Mouse (Mus musculus): ENCODE measurements around the gene Fam129c. TPM values are rescaled to one million over a fixed set of nuclear protein-coding genes. Genes with fewer than 3 reads are reported as not detected.

Gene Fam129c
- polyA plus RNA-seq, 1 experiment from 2014 or later = 6.3 TPM

GRCm38 (mm10) chr8:71594324-71594722 is 3.1 kb upstream of the Fam129c start:
- H3K4me2 ChIP-seq (ENCODE audit: low read length) = no peak overlapping the region
- H3K36me3 ChIP-seq (ENCODE audit: control insufficient read depth, insufficient read depth, low read length) = 0 out of 2 replicates have a peak, but pooled peaks cover 6% of the 10 kb centered on the region
- H3K27ac ChIP-seq (replicated peaks; ENCODE audit: low read depth, low read length) = no peak overlapping the region
- no peak overlapping the region for H3K9ac ChIP-seq (replicated peaks; ENCODE audit: low read length)
- DNase-seq = no peak
- 96% methylated on average over 4 of the region's 4 CpGs for WGBS
- ATAC-seq (ENCODE audit: low FRiP score, low TSS enrichment) = no peak
- H3K9me3 ChIP-seq (ENCODE audit: control insufficient read depth, low read length) = no peaks in the 10 kb centered on the region
- H3K4me3 ChIP-seq (replicated peaks; ENCODE audit: low read depth, low read length) = no peak overlapping the region
- H3K4me1 ChIP-seq (ENCODE audit: control insufficient read depth, insufficient read depth, low read length) = peaks cover 24% of the 10 kb centered on the region
- H3K27me3 ChIP-seq (ENCODE audit: control insufficient read depth, insufficient read depth, low read length) = no peaks in the 10 kb centered on the region

DNA sequence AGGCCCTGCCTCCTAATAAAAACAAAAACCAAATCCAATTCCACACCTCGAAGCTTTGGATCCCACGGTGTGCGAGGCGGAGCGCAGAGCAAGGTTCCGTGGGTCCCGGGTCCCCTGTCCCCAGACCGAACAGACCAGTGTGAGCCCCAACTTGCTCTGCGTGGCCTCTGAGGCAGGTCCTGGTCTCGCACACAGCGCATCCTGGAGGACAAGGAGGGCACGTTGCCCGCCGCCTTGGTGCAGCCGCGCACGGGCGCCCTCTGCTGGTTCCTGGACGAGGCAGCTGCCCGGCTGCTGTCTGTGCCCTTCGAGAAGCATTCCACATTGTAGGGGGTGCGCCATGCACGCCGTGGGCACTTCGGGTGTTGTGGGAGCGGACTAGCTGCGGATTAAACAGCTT is 1.6 kb upstream of the Fam129c start:
- H3K27ac ChIP-seq (replicated peaks; ENCODE audit: low read depth, low read length) = no peak overlapping the region
- no peak overlapping the region for H3K4me3 ChIP-seq (replicated peaks; ENCODE audit: low read depth, low read length)
- ATAC-seq (ENCODE audit: low FRiP score, low TSS enrichment) (no peak; the same call in 1 of the 2 replicates), DNase-seq (peak; percentile 92)
- H3K27me3 ChIP-seq (ENCODE audit: control insufficient read depth, insufficient read depth, low read length) = peaks cover 5% of the 10 kb centered on the region; the same call in 1 of the 2 replicates
- 6% methylated on average over 27 of the region's 27 CpGs for WGBS
- peaks cover 11% of the 10 kb centered on the region; the same call in 1 of the 2 replicates for H3K36me3 ChIP-seq (ENCODE audit: control insufficient read depth, insufficient read depth, low read length)
- H3K9ac ChIP-seq (replicated peaks; ENCODE audit: low read length) = peak overlapping the region; percentile 12; the same call in 1 of the 2 replicates
- H3K4me2 ChIP-seq (ENCODE audit: low read length) = peak overlapping the region; percentile 19; the same call in 1 of the 2 replicates
- peaks cover 20% of the 10 kb centered on the region for H3K4me1 ChIP-seq (ENCODE audit: control insufficient read depth, insufficient read depth, low read length)
- no peaks in the 10 kb centered on the region for H3K9me3 ChIP-seq (ENCODE audit: control insufficient read depth, low read length)

DNA sequence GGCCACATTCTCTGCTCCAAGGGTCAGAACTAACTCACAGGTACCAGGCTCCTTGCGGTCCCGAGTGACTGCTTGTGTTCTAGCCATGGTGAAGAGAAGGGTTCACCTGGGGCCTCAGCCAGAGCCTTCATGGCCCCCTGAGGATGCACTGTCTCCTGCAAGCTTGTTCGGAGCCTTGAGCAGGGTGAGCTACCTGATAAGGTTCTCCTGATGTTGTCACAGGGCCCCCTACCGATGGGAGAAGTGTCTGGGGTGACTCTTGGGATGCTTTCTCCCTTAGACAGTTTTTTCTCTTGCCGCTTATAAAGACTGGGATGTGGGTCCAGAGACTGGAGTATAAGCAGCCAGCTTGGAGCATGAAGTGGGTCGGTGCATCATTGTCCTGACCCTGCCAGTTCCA is 1.1 kb upstream of the Fam129c start:
- Histone ChIP-seq H3K9ac (replicated peaks; ENCODE audit: low read length) (peak overlapping the region; percentile 12; the same call in 1 of the 2 replicates), H3K9me3 (ENCODE audit: control insufficient read depth, low read length) (no peaks in the 10 kb centered on the region), H3K27me3 (ENCODE audit: control insufficient read depth, insufficient read depth, low read length) (peaks cover 8% of the 10 kb centered on the region), H3K27ac (replicated peaks; ENCODE audit: low read depth, low read length) (no peak overlapping the region), H3K4me1 (ENCODE audit: control insufficient read depth, insufficient read depth, low read length) (peaks cover 17% of the 10 kb centered on the region), H3K36me3 (ENCODE audit: control insufficient read depth, insufficient read depth, low read length) (peaks cover 11% of the 10 kb centered on the region; the same call in 1 of the 2 replicates), H3K4me2 (ENCODE audit: low read length) (peak overlapping the region; percentile 19; the same call in 1 of the 2 replicates), H3K4me3 (replicated peaks; ENCODE audit: low read depth, low read length) (no peak overlapping the region)
- WGBS = 58% methylated on average over 6 of the region's 6 CpGs
- ATAC-seq (ENCODE audit: low FRiP score, low TSS enrichment) (no peak), DNase-seq (no peak)

- Histone ChIP-seq H3K27me3 (ENCODE audit: control insufficient read depth, insufficient read depth, low read length) (peaks cover 12% of the 10 kb centered on the region), H3K36me3 (ENCODE audit: control insufficient read depth, insufficient read depth, low read length) (peaks cover 11% of the 10 kb centered on the region; the same call in 1 of the 2 replicates), H3K4me3 (replicated peaks; ENCODE audit: low read depth, low read length) (no peak overlapping the region), H3K9ac (replicated peaks; ENCODE audit: low read length) (0 out of 2 replicates have a peak overlapping the region, but pooled peaks have one; percentile 16), H3K4me2 (ENCODE audit: low read length) (no peak overlapping the region), H3K27ac (replicated peaks; ENCODE audit: low read depth, low read length) (no peak overlapping the region), H3K9me3 (ENCODE audit: control insufficient read depth, low read length) (no peaks in the 10 kb centered on the region), H3K4me1 (ENCODE audit: control insufficient read depth, insufficient read depth, low read length) (peaks cover 17% of the 10 kb centered on the region)
- no peak for DNase-seq
- WGBS = 81% methylated on average over 4 of the region's 4 CpGs
- ATAC-seq (ENCODE audit: low FRiP score, low TSS enrichment) = no peak
These were observed 650 bp upstream of the Fam129c start for GRCm38 (mm10) chr8:71596798-71597197.

DNA sequence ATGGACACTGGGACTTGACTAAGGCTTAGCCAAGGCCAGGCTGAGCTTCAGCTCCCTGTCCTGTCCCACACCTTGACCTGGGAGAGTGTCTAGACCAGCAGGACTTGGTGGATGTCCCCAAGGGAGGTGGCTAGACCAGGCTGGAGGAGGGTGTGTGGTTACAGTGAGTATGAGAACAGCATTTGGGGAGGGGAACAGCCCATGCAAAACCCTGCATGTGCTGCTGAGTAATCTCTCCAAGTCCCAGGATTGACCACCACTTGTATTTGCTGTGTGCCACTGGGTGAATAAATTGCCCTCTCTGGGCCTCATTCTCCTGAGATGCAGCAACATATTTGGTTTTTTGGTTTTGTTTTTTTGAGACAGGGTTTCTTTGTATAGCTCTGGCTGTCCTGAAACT is 927 bp downstream of the Fam129c start:
- no peaks in the 10 kb centered on the region for H3K9me3 ChIP-seq (ENCODE audit: control insufficient read depth, low read length)
- no peak overlapping the region for H3K9ac ChIP-seq (replicated peaks; ENCODE audit: low read length)
- H3K27me3 ChIP-seq (ENCODE audit: control insufficient read depth, insufficient read depth, low read length) = peaks cover 26% of the 10 kb centered on the region
- no peak overlapping the region for H3K27ac ChIP-seq (replicated peaks; ENCODE audit: low read depth, low read length)
- no peak overlapping the region for H3K4me2 ChIP-seq (ENCODE audit: low read length)
- DNase-seq = no peak
- peaks cover 11% of the 10 kb centered on the region; the same call in 1 of the 2 replicates for H3K36me3 ChIP-seq (ENCODE audit: control insufficient read depth, insufficient read depth, low read length)
- H3K4me3 ChIP-seq (replicated peaks; ENCODE audit: low read depth, low read length) = no peak overlapping the region
- ATAC-seq (ENCODE audit: low FRiP score, low TSS enrichment) = no peak
- H3K4me1 ChIP-seq (ENCODE audit: control insufficient read depth, insufficient read depth, low read length) = peaks cover 22% of the 10 kb centered on the region

DNA sequence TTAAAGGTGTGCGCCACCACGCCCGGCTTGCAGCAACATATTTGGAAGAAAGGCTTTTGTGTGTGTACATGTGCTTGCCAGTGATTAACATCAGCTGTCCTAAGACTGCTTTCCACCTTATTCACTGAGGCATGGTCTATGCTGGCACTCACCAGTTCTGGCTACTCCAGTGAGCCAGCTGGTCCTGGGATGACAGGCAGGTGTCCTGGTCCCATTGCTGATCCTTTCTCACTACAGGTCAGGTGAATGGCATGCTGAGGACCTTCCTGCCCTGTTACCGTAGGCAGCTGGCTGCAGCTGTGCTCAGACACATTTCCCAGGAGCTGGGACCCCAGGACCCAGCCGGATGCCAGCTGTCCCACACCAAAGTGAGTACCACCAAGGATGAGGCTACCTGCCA is 1.4 kb downstream of the Fam129c start:
- Histone ChIP-seq H3K4me2 (ENCODE audit: low read length) (no peak overlapping the region), H3K36me3 (ENCODE audit: control insufficient read depth, insufficient read depth, low read length) (peaks cover 10% of the 10 kb centered on the region; the same call in 1 of the 2 replicates), H3K9me3 (ENCODE audit: control insufficient read depth, low read length) (no peaks in the 10 kb centered on the region), H3K4me3 (replicated peaks; ENCODE audit: low read depth, low read length) (no peak overlapping the region), H3K4me1 (ENCODE audit: control insufficient read depth, insufficient read depth, low read length) (peaks cover 21% of the 10 kb centered on the region; the same call in 1 of the 2 replicates), H3K27ac (replicated peaks; ENCODE audit: low read depth, low read length) (no peak overlapping the region), H3K27me3 (ENCODE audit: control insufficient read depth, insufficient read depth, low read length) (peaks cover 31% of the 10 kb centered on the region), H3K9ac (replicated peaks; ENCODE audit: low read length) (no peak overlapping the region)
- DNase-seq (no peak), ATAC-seq (ENCODE audit: low FRiP score, low TSS enrichment) (no peak)
- 92% methylated on average over 5 of the region's 5 CpGs for WGBS

DNA sequence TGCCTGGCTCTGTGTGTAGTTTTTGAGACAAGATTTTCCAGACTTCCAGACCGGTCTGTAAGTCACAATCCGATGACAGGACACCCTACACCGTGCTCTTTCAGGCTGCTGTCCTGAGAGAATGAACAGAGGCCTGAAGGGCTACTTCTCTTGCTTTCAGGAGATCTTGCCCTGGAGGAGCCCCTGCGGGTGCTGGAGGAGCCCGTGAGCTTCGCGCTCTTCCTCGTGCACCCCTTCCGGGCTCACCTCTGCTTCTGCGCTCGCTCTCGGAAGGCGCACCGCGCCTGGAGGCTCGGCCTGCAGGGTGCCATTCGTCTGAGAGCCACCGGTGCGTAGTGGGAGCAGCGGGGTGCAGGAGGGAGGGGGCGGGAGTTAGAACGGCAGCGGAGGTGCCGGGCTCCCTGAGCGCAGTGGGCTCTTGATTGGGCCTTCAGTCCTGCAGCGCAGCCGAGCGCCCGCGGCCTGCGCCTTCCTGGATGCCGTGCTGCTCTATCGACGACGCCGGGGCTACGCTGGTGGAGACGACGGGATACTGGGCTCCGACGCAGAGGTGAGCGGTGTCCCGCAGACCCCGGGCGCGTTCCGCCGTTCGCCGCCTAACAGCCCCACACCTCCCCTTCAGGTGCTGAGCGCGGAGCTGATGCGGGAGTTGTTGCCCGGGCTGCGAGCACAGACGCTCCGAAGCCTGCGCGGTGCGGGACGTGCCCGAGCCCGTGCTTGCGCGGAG is 4.7 kb downstream of the Fam129c start:
- no peak overlapping the region for H3K27ac ChIP-seq (replicated peaks; ENCODE audit: low read depth, low read length)
- H3K27me3 ChIP-seq (ENCODE audit: control insufficient read depth, insufficient read depth, low read length) = peaks cover 34% of the 10 kb centered on the region
- H3K9me3 ChIP-seq (ENCODE audit: control insufficient read depth, low read length) = no peaks in the 10 kb centered on the region
- 2% methylated on average over 65 of the region's 65 CpGs for WGBS
- peak; percentile 57 for DNase-seq
- H3K36me3 ChIP-seq (ENCODE audit: control insufficient read depth, insufficient read depth, low read length) = peaks cover 9% of the 10 kb centered on the region; the same call in 1 of the 2 replicates
- peak overlapping the region; percentile 51 for H3K4me2 ChIP-seq (ENCODE audit: low read length)
- H3K4me3 ChIP-seq (replicated peaks; ENCODE audit: low read depth, low read length) = peak overlapping the region; percentile 30
- ATAC-seq (ENCODE audit: low FRiP score, low TSS enrichment) = 0 out of 2 replicates have a peak, but pooled peaks have one; percentile 6
- H3K9ac ChIP-seq (replicated peaks; ENCODE audit: low read length) = peak overlapping the region; percentile 36; the same call in 1 of the 2 replicates
- H3K4me1 ChIP-seq (ENCODE audit: control insufficient read depth, insufficient read depth, low read length) = peaks cover 15% of the 10 kb centered on the region; the same call in 1 of the 2 replicates

- 2% methylated on average over 32 of the region's 32 CpGs for WGBS
- H3K9ac ChIP-seq (replicated peaks; ENCODE audit: low read length) = peak overlapping the region; percentile 36; the same call in 1 of the 2 replicates
- H3K27ac ChIP-seq (replicated peaks; ENCODE audit: low read depth, low read length) = 0 out of 2 replicates have a peak overlapping the region, but pooled peaks have one; percentile 37
These were observed 5.4 kb downstream of the Fam129c start for GRCm38 (mm10) chr8:71602666-71603334.

More at GRCm38 (mm10) chr8:71602666-71603334, 5.4 kb downstream of the Fam129c start:
- ATAC-seq (ENCODE audit: low FRiP score, low TSS enrichment) (peak; percentile 51), DNase-seq (peak; percentile 72)
- peaks cover 15% of the 10 kb centered on the region; the same call in 1 of the 2 replicates for H3K4me1 ChIP-seq (ENCODE audit: control insufficient read depth, insufficient read depth, low read length)
- no peaks in the 10 kb centered on the region for H3K9me3 ChIP-seq (ENCODE audit: control insufficient read depth, low read length)
- peaks cover 9% of the 10 kb centered on the region; the same call in 1 of the 2 replicates for H3K36me3 ChIP-seq (ENCODE audit: control insufficient read depth, insufficient read depth, low read length)
- H3K27me3 ChIP-seq (ENCODE audit: control insufficient read depth, insufficient read depth, low read length) = peaks cover 34% of the 10 kb centered on the region
- peak overlapping the region; percentile 51 for H3K4me2 ChIP-seq (ENCODE audit: low read length)
- H3K4me3 ChIP-seq (replicated peaks; ENCODE audit: low read depth, low read length) = peak overlapping the region; percentile 30
